Mouse (Mus musculus) small intestine, adult 2 months (tissue): ENCODE measurements at regions not wholly inside any gene's neighbourhood (a gene's known extent, or its start where the extent isn't known, plus 50 kb on each side); places are given as distances from the start of the nearest gene placed in this dataset.

Experiments used
- H3K27ac ChIP-seq: fragments of 200-500 bp; 2 replicates; pipeline ENCODE4 v1.5.1; 2012; ENCODE audit warnings: low read depth, low read length, control low read depth, inconsistent platforms; ENCODE audit not compliant: insufficient read depth
- H3K27me3 ChIP-seq: fragments of 200-500 bp; 2 replicates; pipeline ENCODE4 v1.6.1; 2012; ENCODE audit warnings: mild to moderate bottlenecking, moderate library complexity, low read length, inconsistent platforms; ENCODE audit not compliant: control insufficient read depth, insufficient read depth
- H3K36me3 ChIP-seq: fragments of 200-500 bp; 2 replicates; pipeline ENCODE4 v1.6.1; 2012; ENCODE audit warnings: mild to moderate bottlenecking, low read length, control low read depth, inconsistent platforms; ENCODE audit not compliant: control insufficient read depth, insufficient read depth
- H3K4me1 ChIP-seq: fragments of 200-500 bp; 2 replicates; pipeline ENCODE4 v1.6.1; 2012; ENCODE audit warnings: low read length, inconsistent platforms, mixed read lengths; ENCODE audit not compliant: control insufficient read depth, insufficient read depth, insufficient read length
- H3K4me3 ChIP-seq: fragments of 200-500 bp; 2 replicates; pipeline ENCODE4 v1.5.1; 2012; ENCODE audit warnings: low read depth, mild to moderate bottlenecking, control low read depth, inconsistent platforms, low read length, moderate library complexity
- CTCF ChIP-seq: fragments of 200-500 bp; IDR thresholded peaks from 2 replicates; pipeline ENCODE4 v1.5.1; 2012; ENCODE audit warnings: low read depth, mild to moderate bottlenecking, control low read depth, inconsistent platforms, low read length, moderate library complexity, mixed read lengths; ENCODE audit not compliant: insufficient replicate concordance, insufficient read length; ENCODE audit errors: extremely low read depth
- POLR2A ChIP-seq: fragments of 200-500 bp; IDR thresholded peaks from 2 replicates; pipeline ENCODE4 v1.6.1; 2012; ENCODE audit warnings: low read depth, mild to moderate bottlenecking, control low read depth, inconsistent platforms, low read length, moderate library complexity
- WGBS: fragments of 180-500 bp; shearing (Covaris S2); methylation state at CpG from one replicate; pipeline ENCODE4 v1.1.7; 2018; 5-methylcytosine and 5-hydroxymethylcytosine counted together

GRCm38 (mm10) chr14:68935303-68935662 lies 358.8 kb downstream of the Synb start:
- TF ChIP-seq POLR2A = no peak
- TF ChIP-seq CTCF = no peak
- WGBS = 77% methylated on average over 6 of the region's 6 CpGs
- no peak overlapping the region for H3K4me3 ChIP-seq
- H3K27me3 ChIP-seq = no peaks in the 10 kb centered on the region; the same call in 1 of the 2 replicates
- H3K4me1 ChIP-seq = no peaks in the 10 kb centered on the region
- H3K36me3 ChIP-seq = no peaks in the 10 kb centered on the region
- no peak overlapping the region for H3K27ac ChIP-seq

- TF ChIP-seq CTCF = no peak
- TF ChIP-seq POLR2A = no peak
- no peak overlapping the region for H3K4me3 ChIP-seq
- H3K36me3 ChIP-seq = no peaks in the 10 kb centered on the region
- H3K27me3 ChIP-seq = no peaks in the 10 kb centered on the region; the same call in 1 of the 2 replicates
- 31% methylated on average over 12 of the region's 12 CpGs for WGBS
- no peak overlapping the region for H3K27ac ChIP-seq
- no peaks in the 10 kb centered on the region for H3K4me1 ChIP-seq
Measured at GRCm38 (mm10) chr14:68934611-68935302, 359.3 kb downstream of the Synb start.

- Histone ChIP-seq H3K4me3 (no peak overlapping the region), H3K27me3 (no peaks in the 10 kb centered on the region), H3K27ac (no peak overlapping the region), H3K4me1 (no peaks in the 10 kb centered on the region), H3K36me3 (no peaks in the 10 kb centered on the region)
- WGBS = 66% methylated on average over 4 of the region's 4 CpGs
- TF ChIP-seq CTCF = no peak
Measured at GRCm38 (mm10) chr14:68927814-68928213, 366.3 kb downstream of the Synb start.

GRCm38 (mm10) chr14:68923054-68923453 lies 371.0 kb downstream of the Synb start:
- WGBS = 15% methylated on average over 2 of the region's 2 CpGs
- Histone ChIP-seq H3K4me3 (no peak overlapping the region), H3K36me3 (no peaks in the 10 kb centered on the region), H3K27ac (no peak overlapping the region), H3K27me3 (no peaks in the 10 kb centered on the region), H3K4me1 (no peaks in the 10 kb centered on the region)
- no peak for TF ChIP-seq POLR2A
- no peak for TF ChIP-seq CTCF

GRCm38 (mm10) chr14:68922035-68922434 lies 372.1 kb downstream of the Synb start:
- Histone ChIP-seq H3K27me3 (no peaks in the 10 kb centered on the region), H3K4me3 (no peak overlapping the region), H3K36me3 (no peaks in the 10 kb centered on the region), H3K4me1 (no peaks in the 10 kb centered on the region), H3K27ac (no peak overlapping the region)
- 47% methylated on average over 2 of the region's 2 CpGs for WGBS
- no peak for TF ChIP-seq CTCF
- no peak for TF ChIP-seq POLR2A

- no peaks in the 10 kb centered on the region for H3K4me1 ChIP-seq
- H3K4me3 ChIP-seq = no peak overlapping the region
- TF ChIP-seq CTCF (no peak), POLR2A (no peak)
- no peak overlapping the region for H3K27ac ChIP-seq
- no peaks in the 10 kb centered on the region for H3K27me3 ChIP-seq
- H3K36me3 ChIP-seq = no peaks in the 10 kb centered on the region
- WGBS = 53% methylated on average over 1 of the region's 1 CpGs
Measured at GRCm38 (mm10) chr14:68918526-68919045, 375.5 kb downstream of the Synb start.

GRCm38 (mm10) chr14:68899921-68900320 lies 394.2 kb downstream of the Synb start:
- no peaks in the 10 kb centered on the region for H3K27me3 ChIP-seq
- H3K4me1 ChIP-seq = no peaks in the 10 kb centered on the region
- WGBS = 80% methylated on average over 3 of the region's 3 CpGs
- no peak overlapping the region for H3K27ac ChIP-seq
- TF ChIP-seq CTCF (no peak), POLR2A (no peak)
- H3K4me3 ChIP-seq = no peak overlapping the region
- H3K36me3 ChIP-seq = no peaks in the 10 kb centered on the region

- WGBS = 76% methylated on average over 4 of the region's 4 CpGs
- no peak overlapping the region for H3K4me3 ChIP-seq
- H3K27ac ChIP-seq = no peak overlapping the region
- TF ChIP-seq CTCF (no peak), POLR2A (no peak)
- no peaks in the 10 kb centered on the region for H3K27me3 ChIP-seq
- H3K36me3 ChIP-seq = no peaks in the 10 kb centered on the region
- H3K4me1 ChIP-seq = no peaks in the 10 kb centered on the region
Measured at GRCm38 (mm10) chr14:68877171-68877570, 416.9 kb downstream of the Synb start.
